Mouse (Mus musculus) MEL (cell line): ENCODE measurements around the gene Psen1. TPM values are rescaled to one million over a fixed set of nuclear protein-coding genes. Genes with fewer than 3 reads are reported as not detected.

Source experiments
- DNase-seq: peaks from one replicate; pipeline ENCODE4 v3.0.0; 2011; ENCODE audit warnings: low read depth, low spot score
- H3K27ac ChIP-seq: 2 replicates; pipeline ENCODE4 v1.5.1; 2012; ENCODE audit warnings: low read depth, mild to moderate bottlenecking, control low read depth, low read length, moderate library complexity; ENCODE audit not compliant: control insufficient read depth
- H3K27me3 ChIP-seq, 2 experiments: fragments of 150-350 bp in 1 of 2; sonication (generic) in 1 of 2; 2 replicates each; pipeline ENCODE4 v1.6.1; 2012; ENCODE audit warnings: low read length in 2 of 2, mild to moderate bottlenecking in 2 of 2, improper control_type of control experiment in 1 of 2, moderate library complexity in 1 of 2; ENCODE audit not compliant: insufficient read depth in 2 of 2, control insufficient read depth in 1 of 2
- H3K36me3 ChIP-seq, 2 experiments: 2 replicates each; pipeline ENCODE4 v1.6.1; 2012 to 2014; ENCODE audit warnings: low read length in 2 of 2, improper control_type of control experiment in 1 of 2, inconsistent platforms in 1 of 2, mild to moderate bottlenecking in 1 of 2; ENCODE audit not compliant: insufficient read depth in 2 of 2, control insufficient read depth in 1 of 2
- H3K4me1 ChIP-seq, 2 experiments: fragments of 150-350 bp in 1 of 2; sonication (generic) in 1 of 2; 2 replicates each; pipeline ENCODE4 v1.6.1; 2012; ENCODE audit warnings: low read length in 2 of 2, improper control_type of control experiment in 1 of 2, mild to moderate bottlenecking in 1 of 2; ENCODE audit not compliant: insufficient read depth in 2 of 2, control insufficient read depth in 1 of 2
- H3K4me3 ChIP-seq, 2 experiments: fragments of 150-350 bp in 1 of 2; sonication (generic) in 1 of 2; 2 replicates each; pipeline ENCODE4 v1.5.1; 2012; ENCODE audit warnings: low read depth in 2 of 2, low read length in 2 of 2, mild to moderate bottlenecking in 2 of 2, moderate library complexity in 2 of 2, control low read depth in 1 of 2, improper control_type of control experiment in 1 of 2; ENCODE audit not compliant: control insufficient read depth in 1 of 2, insufficient read depth in 1 of 2
- H3K79me2 ChIP-seq: 2 replicates; pipeline ENCODE4 v1.6.1; 2012; ENCODE audit warnings: mild to moderate bottlenecking, low read length, moderate library complexity; ENCODE audit not compliant: control insufficient read depth, poor library complexity, insufficient read depth
- H3K9ac ChIP-seq: 2 replicates; pipeline ENCODE4 v1.6.1; 2012; ENCODE audit warnings: low read depth, mild to moderate bottlenecking, control low read depth, low read length, moderate library complexity; ENCODE audit not compliant: control insufficient read depth, poor library complexity, severe bottlenecking
- H3K9me3 ChIP-seq: fragments of 150-350 bp; sonication (generic); replicated peaks from 2 replicates; pipeline ENCODE4 v1.6.1; 2012; ENCODE audit warnings: mild to moderate bottlenecking, low read length, improper control_type of control experiment, moderate library complexity; ENCODE audit not compliant: insufficient read depth
- BHLHE40 ChIP-seq: IDR thresholded peaks from 2 replicates; pipeline ENCODE4 v1.6.1; 2012; ENCODE audit warnings: low read depth, mild to moderate bottlenecking, inconsistent platforms, low read length, improper control_type of control experiment, borderline replicate concordance
- CHD2 ChIP-seq: IDR thresholded peaks from 2 replicates; pipeline ENCODE4 v1.6.1; 2011; ENCODE audit warnings: low read length, improper control_type of control experiment
- ELF1 ChIP-seq: IDR thresholded peaks from 2 replicates; pipeline ENCODE4 v1.6.1; 2014; ENCODE audit warnings: low read depth, mild to moderate bottlenecking, inconsistent platforms, low read length, improper control_type of control experiment, moderate library complexity
- ETS1 ChIP-seq: IDR thresholded peaks from 2 replicates; pipeline ENCODE4 v1.6.1; 2012; ENCODE audit warnings: low read depth, mild to moderate bottlenecking, inconsistent platforms, low read length, improper control_type of control experiment, moderate library complexity
- GABPA ChIP-seq: IDR thresholded peaks from 2 replicates; pipeline ENCODE4 v1.6.1; 2012; ENCODE audit warnings: low read depth, mild to moderate bottlenecking, inconsistent platforms, low read length, improper control_type of control experiment, moderate library complexity
- HCFC1 ChIP-seq: IDR thresholded peaks from 2 replicates; pipeline ENCODE4 v1.6.1; 2012; ENCODE audit warnings: low read depth, mild to moderate bottlenecking, inconsistent platforms, low read length, improper control_type of control experiment, moderate library complexity
- MAFK ChIP-seq: IDR thresholded peaks from 2 replicates; pipeline ENCODE4 v1.6.1; 2011; ENCODE audit warnings: low read depth, mild to moderate bottlenecking, low read length, improper control_type of control experiment, borderline replicate concordance
- MAX ChIP-seq: IDR thresholded peaks from 2 replicates; pipeline ENCODE4 v1.6.1; 2011; ENCODE audit warnings: low read length, improper control_type of control experiment
- MAZ ChIP-seq: IDR thresholded peaks from 2 replicates; pipeline ENCODE4 v1.6.1; 2012; ENCODE audit warnings: low read depth, mild to moderate bottlenecking, inconsistent platforms, low read length, improper control_type of control experiment
- MXI1 ChIP-seq: IDR thresholded peaks from 2 replicates; pipeline ENCODE4 v1.6.1; 2011; ENCODE audit warnings: mild to moderate bottlenecking, low read depth, low read length, improper control_type of control experiment
- NRF1 ChIP-seq: IDR thresholded peaks from 2 replicates; pipeline ENCODE4 v1.6.1; 2014; ENCODE audit warnings: low read depth, mild to moderate bottlenecking, inconsistent platforms, low read length, improper control_type of control experiment, moderate library complexity; ENCODE audit not compliant: poor library complexity, insufficient read depth, severe bottlenecking
- POLR2AphosphoS2 ChIP-seq: IDR thresholded peaks from 2 replicates; pipeline ENCODE4 v1.6.1; 2011; ENCODE audit warnings: low read length, improper control_type of control experiment
- RAD21 ChIP-seq: IDR thresholded peaks from 2 replicates; pipeline ENCODE4 v1.6.1; 2011; ENCODE audit warnings: mild to moderate bottlenecking, low read depth, low read length, improper control_type of control experiment
- SMC3 ChIP-seq: IDR thresholded peaks from 2 replicates; pipeline ENCODE4 v1.6.1; 2011; ENCODE audit warnings: low read depth, low read length, improper control_type of control experiment
- TAL1 ChIP-seq: IDR thresholded peaks from 2 replicates; pipeline ENCODE4 v1.6.1; 2012; ENCODE audit warnings: mild to moderate bottlenecking, inconsistent platforms, low read length, moderate library complexity, mixed read lengths
- TCF12 ChIP-seq: IDR thresholded peaks from 2 replicates; pipeline ENCODE4 v1.6.1; 2014; ENCODE audit warnings: low read depth, mild to moderate bottlenecking, inconsistent platforms, low read length, improper control_type of control experiment, moderate library complexity
- USF1 ChIP-seq: IDR thresholded peaks from 2 replicates; pipeline ENCODE4 v1.6.1; 2014; ENCODE audit warnings: low read depth, mild to moderate bottlenecking, inconsistent platforms, low read length, improper control_type of control experiment, moderate library complexity
- ZC3H11A ChIP-seq: IDR thresholded peaks from 2 replicates; pipeline ENCODE4 v1.6.1; 2012; ENCODE audit warnings: low read depth, mild to moderate bottlenecking, inconsistent platforms, low read length, improper control_type of control experiment
- ZKSCAN1 ChIP-seq: IDR thresholded peaks from 2 replicates; pipeline ENCODE4 v1.6.1; 2012; ENCODE audit warnings: low read depth, mild to moderate bottlenecking, inconsistent platforms, low read length, improper control_type of control experiment, moderate library complexity
- ZMIZ1 ChIP-seq: IDR thresholded peaks from 2 replicates; pipeline ENCODE4 v1.6.1; 2012; ENCODE audit warnings: low read depth, mild to moderate bottlenecking, inconsistent platforms, low read length, improper control_type of control experiment, moderate library complexity
- ZNF384 ChIP-seq: IDR thresholded peaks from 2 replicates; pipeline ENCODE4 v1.6.1; 2012; ENCODE audit warnings: low read depth, mild to moderate bottlenecking, inconsistent platforms, low read length, improper control_type of control experiment
- polyA plus RNA-seq, 2 experiments: library from polyadenylated mRNA; stranded (reverse) in 1 of 2; unstranded in 1 of 2; fragments of >175 nt in 1 of 2; fragments of >200 nt in 1 of 2; gene quantifications; 2 replicates each; pipeline versions ENCODE4 v1.2.1 to v1.2.4; 2012; ENCODE audit warnings: low replicate concordance in 2 of 2, low read depth in 1 of 2; ENCODE audit not compliant: insufficient read length in 2 of 2, insufficient read depth in 1 of 2, missing spikeins in 1 of 2
- total RNA-seq: library from RNA; depleted of rRNA; stranded (reverse); fragments of 300-350 nt; gene quantifications from 2 replicates; pipeline ENCODE4 v1.2.3, GENCODE M21; 2012

The Psen1 gene
- total and polyA plus RNA-seq, 3 experiments: 45.4 to 63.5 TPM; not detected in 1

GRCm38 (mm10) chr12:83723037-83723436 lies 35.1 kb downstream of the Psen1 start:
- H3K4me3 ChIP-seq: no peak overlapping the region
- H3K4me1 ChIP-seq: no peaks in the 10 kb centered on the region
- no peak overlapping the region for H3K27ac ChIP-seq
- no peak overlapping the region for H3K9ac ChIP-seq
- H3K27me3 ChIP-seq: no peaks in the 10 kb centered on the region
- H3K36me3 ChIP-seq: peaks cover 0 to 17% of the 10 kb centered on the region in 2 experiments; a peak in 2 of 4 replicates
- no peaks in the 10 kb centered on the region for H3K9me3 ChIP-seq
- DNase-seq: no peak
- no peaks in the 10 kb centered on the region for H3K79me2 ChIP-seq
- TF ChIP-seq MXI1: no peak
- no peak for TF ChIP-seq MAZ
- TF ChIP-seq USF1: no peak
- TF ChIP-seq ELF1: no peak
- TF ChIP-seq BHLHE40: no peak
- TF ChIP-seq HCFC1: no peak
- TF ChIP-seq TCF12: no peak
- no peak for TF ChIP-seq POLR2AphosphoS2
- TF ChIP-seq ZMIZ1: no peak
- no peak for TF ChIP-seq ZKSCAN1
- no peak for TF ChIP-seq MAFK
- no peak for TF ChIP-seq GABPA
- TF ChIP-seq RAD21: no peak
- TF ChIP-seq NRF1: no peak
- TF ChIP-seq SMC3: no peak
- no peak for TF ChIP-seq ETS1

DNA sequence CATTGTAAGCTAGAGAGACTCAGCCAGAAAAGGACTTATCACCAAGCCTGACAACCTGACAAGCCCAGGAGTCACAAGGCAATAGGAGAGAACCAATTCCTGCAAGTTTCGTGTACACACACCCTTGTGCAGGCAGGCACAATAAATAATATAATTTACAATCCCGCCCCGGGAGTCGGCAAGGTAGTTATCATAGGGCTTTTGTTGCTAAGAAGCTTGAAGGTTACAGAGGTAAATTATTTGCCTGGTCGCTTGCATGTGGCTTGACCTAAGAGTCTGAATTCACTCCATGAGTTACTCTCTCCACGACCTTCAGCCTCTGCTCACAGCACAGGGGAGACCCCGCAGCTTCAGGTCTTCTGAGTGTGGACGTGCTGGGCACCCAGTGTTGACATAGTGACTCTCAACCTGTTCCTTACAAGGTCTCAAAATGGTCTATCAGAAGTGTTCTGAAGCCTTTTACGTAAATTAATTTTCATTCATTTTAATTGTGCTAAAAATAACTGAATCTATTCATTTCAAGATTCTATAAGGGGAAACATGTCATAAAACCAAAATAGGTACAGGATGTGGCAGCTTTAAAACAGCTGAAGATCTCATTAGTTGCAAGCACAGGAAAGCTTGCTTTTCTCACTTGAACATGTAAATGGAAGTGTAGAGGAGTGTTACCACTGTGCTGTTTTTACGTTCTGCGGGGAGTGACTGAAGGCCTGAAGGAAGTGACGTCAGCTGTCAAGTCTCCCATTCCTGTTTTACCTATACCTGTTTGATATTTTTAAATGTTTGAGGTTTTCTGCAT lies 38.8 kb downstream of the Psen1 start:
- no peaks in the 10 kb centered on the region for H3K4me1 ChIP-seq

More for the DNA sequence above, 38.8 kb downstream of the Psen1 start:
- TF ChIP-seq ZNF384 (no peak), ZMIZ1 (no peak), CHD2 (no peak), ZC3H11A (no peak), GABPA (no peak), MAX (no peak), MXI1 (no peak), POLR2AphosphoS2 (no peak), NRF1 (no peak), TAL1 (no peak)
- Histone ChIP-seq H3K27ac (no peak overlapping the region), H3K79me2 (no peaks in the 10 kb centered on the region), H3K27me3 (no peaks in the 10 kb centered on the region), H3K4me3 (no peak overlapping the region), H3K9me3 (no peaks in the 10 kb centered on the region), H3K9ac (no peak overlapping the region), H3K36me3 (peaks cover 0 to 15% of the 10 kb centered on the region in 2 experiments; a peak in 2 of 4 replicates)
- DNase-seq: no peak
